Mouse (Mus musculus): ENCODE data around the gene Nmnat3. TPM values are rescaled to one million over a fixed set of nuclear protein-coding genes. Genes with fewer than 3 reads are reported as not detected.

Gene Nmnat3
- polyA plus RNA-seq, 1 experiment: 12.9 TPM

- under 1% methylated on average over 56 of the region's 56 CpGs for WGBS
Observed at GRCm38 (mm10) chr9:98296383-98297201, 9.4 kb downstream of the Nmnat3 start.

DNA sequence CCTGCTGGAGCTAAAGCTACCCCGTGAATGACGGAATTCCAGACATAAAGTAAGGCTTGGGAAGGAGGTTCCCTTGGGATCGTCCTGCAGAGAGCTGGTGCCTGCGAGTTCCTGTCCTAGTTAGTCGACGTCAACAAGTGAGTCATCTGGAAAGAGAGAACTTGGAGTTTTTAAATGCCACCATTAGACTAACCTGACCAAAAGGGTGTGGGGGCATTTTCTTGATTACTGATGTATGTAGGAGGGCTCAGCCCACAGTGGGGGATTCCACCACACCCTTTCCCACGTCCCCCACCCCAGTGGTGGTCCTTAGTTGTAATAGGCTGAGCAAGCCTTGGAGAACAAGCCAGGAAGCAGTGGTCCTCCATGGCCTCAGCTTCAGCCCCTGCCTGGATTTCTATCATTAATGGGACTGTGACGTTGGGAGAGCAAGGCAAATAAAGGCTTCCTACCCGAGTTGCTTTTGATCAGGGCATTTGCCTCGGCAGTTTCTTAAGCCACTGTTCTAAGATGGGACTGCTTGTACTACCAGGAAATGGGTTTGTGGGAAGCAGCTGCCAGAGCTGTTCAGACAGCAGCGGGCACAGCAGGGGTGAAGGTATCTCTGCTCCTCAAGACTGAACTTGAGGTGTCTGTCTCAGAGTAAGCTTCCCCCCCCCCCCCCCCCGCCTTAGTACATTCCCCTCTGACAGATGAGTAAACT lies 10.2 kb downstream of the Nmnat3 start:
- peaks cover 16% of the 10 kb centered on the region for H3K4me1 ChIP-seq (replicated peaks; ENCODE audit: control insufficient read depth, insufficient read depth, low read length)
- no peaks in the 10 kb centered on the region for H3K36me3 ChIP-seq (ENCODE audit: control insufficient read depth, insufficient read depth, low read length)
- peak; percentile 30 for DNase-seq
- TF ChIP-seq CTCF (IDR thresholded peaks at IDR 0.05; ENCODE audit: borderline replicate concordance, control insufficient read depth, extremely low read depth, insufficient read depth, low read length, poor library complexity) (no peak), POLR2A (IDR thresholded peaks at IDR 0.05; ENCODE audit: control insufficient read depth, extremely low read depth, insufficient read depth, low read length, poor library complexity) (no peak)
- peak overlapping the region; percentile 60 for H3K4me3 ChIP-seq (ENCODE audit: control insufficient read depth, insufficient read depth, low read length)
- 2% methylated on average over 12 of the region's 12 CpGs for WGBS
- H3K27me3 ChIP-seq (ENCODE audit: control insufficient read depth, insufficient read depth, low read length): no peaks in the 10 kb centered on the region
- peak overlapping the region; percentile 19 for H3K27ac ChIP-seq (ENCODE audit: control insufficient read depth, insufficient read depth, low read length)

More at GRCm38 (mm10) chr9:98296383-98297201, 9.4 kb downstream of the Nmnat3 start:
- TF ChIP-seq CTCF (IDR thresholded peaks at IDR 0.05; ENCODE audit: borderline replicate concordance, control insufficient read depth, extremely low read depth, insufficient read depth, low read length, poor library complexity) (no peak), POLR2A (IDR thresholded peaks at IDR 0.05; ENCODE audit: control insufficient read depth, extremely low read depth, insufficient read depth, low read length, poor library complexity) (peak; percentile 48; the same call in 1 of the 2 replicates)
- Histone ChIP-seq H3K36me3 (ENCODE audit: control insufficient read depth, insufficient read depth, low read length) (no peaks in the 10 kb centered on the region), H3K27ac (ENCODE audit: control insufficient read depth, insufficient read depth, low read length) (peak overlapping the region; percentile 19), H3K4me1 (replicated peaks; ENCODE audit: control insufficient read depth, insufficient read depth, low read length) (peaks cover 16% of the 10 kb centered on the region), H3K4me3 (ENCODE audit: control insufficient read depth, insufficient read depth, low read length) (peak overlapping the region; percentile 60), H3K27me3 (ENCODE audit: control insufficient read depth, insufficient read depth, low read length) (no peaks in the 10 kb centered on the region)
- DNase-seq: peak; percentile 92

GRCm38 (mm10) chr9:98297937-98298595 lies 10.8 kb downstream of the Nmnat3 start:
- no peaks in the 10 kb centered on the region for H3K36me3 ChIP-seq (ENCODE audit: control insufficient read depth, insufficient read depth, low read length)
- TF ChIP-seq POLR2A (IDR thresholded peaks at IDR 0.05; ENCODE audit: control insufficient read depth, extremely low read depth, insufficient read depth, low read length, poor library complexity) (no peak), CTCF (IDR thresholded peaks at IDR 0.05; ENCODE audit: borderline replicate concordance, control insufficient read depth, extremely low read depth, insufficient read depth, low read length, poor library complexity) (no peak)
- WGBS: 56% methylated on average over 6 of the region's 6 CpGs
- no peaks in the 10 kb centered on the region for H3K27me3 ChIP-seq (ENCODE audit: control insufficient read depth, insufficient read depth, low read length)
- peaks cover 16% of the 10 kb centered on the region for H3K4me1 ChIP-seq (replicated peaks; ENCODE audit: control insufficient read depth, insufficient read depth, low read length)
- H3K27ac ChIP-seq (ENCODE audit: control insufficient read depth, insufficient read depth, low read length): no peak overlapping the region
- no peak overlapping the region for H3K4me3 ChIP-seq (ENCODE audit: control insufficient read depth, insufficient read depth, low read length)
- DNase-seq: no peak

- no peak overlapping the region for H3K27ac ChIP-seq (ENCODE audit: control insufficient read depth, insufficient read depth, low read length)
- DNase-seq: no peak
- TF ChIP-seq CTCF (IDR thresholded peaks at IDR 0.05; ENCODE audit: borderline replicate concordance, control insufficient read depth, extremely low read depth, insufficient read depth, low read length, poor library complexity): no peak
- TF ChIP-seq POLR2A (IDR thresholded peaks at IDR 0.05; ENCODE audit: control insufficient read depth, extremely low read depth, insufficient read depth, low read length, poor library complexity): no peak
- H3K36me3 ChIP-seq (ENCODE audit: control insufficient read depth, insufficient read depth, low read length): no peaks in the 10 kb centered on the region
- no peak overlapping the region for H3K4me3 ChIP-seq (ENCODE audit: control insufficient read depth, insufficient read depth, low read length)
- peaks cover 16% of the 10 kb centered on the region for H3K4me1 ChIP-seq (replicated peaks; ENCODE audit: control insufficient read depth, insufficient read depth, low read length)
- no peaks in the 10 kb centered on the region for H3K27me3 ChIP-seq (ENCODE audit: control insufficient read depth, insufficient read depth, low read length)
- 16% methylated on average over 3 of the region's 3 CpGs for WGBS
Observed at GRCm38 (mm10) chr9:98298761-98299160, 11.5 kb downstream of the Nmnat3 start.

- no peaks in the 10 kb centered on the region for H3K36me3 ChIP-seq (ENCODE audit: control insufficient read depth, insufficient read depth, low read length)
- no peak overlapping the region for H3K27ac ChIP-seq (ENCODE audit: control insufficient read depth, insufficient read depth, low read length)
- no peak overlapping the region for H3K4me3 ChIP-seq (ENCODE audit: control insufficient read depth, insufficient read depth, low read length)
- peaks cover 16% of the 10 kb centered on the region for H3K4me1 ChIP-seq (replicated peaks; ENCODE audit: control insufficient read depth, insufficient read depth, low read length)
- TF ChIP-seq CTCF (IDR thresholded peaks at IDR 0.05; ENCODE audit: borderline replicate concordance, control insufficient read depth, extremely low read depth, insufficient read depth, low read length, poor library complexity) (no peak), POLR2A (IDR thresholded peaks at IDR 0.05; ENCODE audit: control insufficient read depth, extremely low read depth, insufficient read depth, low read length, poor library complexity) (no peak)
- DNase-seq: no peak
- H3K27me3 ChIP-seq (ENCODE audit: control insufficient read depth, insufficient read depth, low read length): no peaks in the 10 kb centered on the region
- 87% methylated on average over 7 of the region's 7 CpGs for WGBS
Observed at GRCm38 (mm10) chr9:98299235-98299634, 12.0 kb downstream of the Nmnat3 start.

GRCm38 (mm10) chr9:98300582-98300981 lies 13.3 kb downstream of the Nmnat3 start:
- no peaks in the 10 kb centered on the region for H3K27me3 ChIP-seq (ENCODE audit: control insufficient read depth, insufficient read depth, low read length)
- H3K4me3 ChIP-seq (ENCODE audit: control insufficient read depth, insufficient read depth, low read length): no peak overlapping the region
- peaks cover 16% of the 10 kb centered on the region for H3K4me1 ChIP-seq (replicated peaks; ENCODE audit: control insufficient read depth, insufficient read depth, low read length)
- TF ChIP-seq CTCF (IDR thresholded peaks at IDR 0.05; ENCODE audit: borderline replicate concordance, control insufficient read depth, extremely low read depth, insufficient read depth, low read length, poor library complexity): no peak
- no peak for TF ChIP-seq POLR2A (IDR thresholded peaks at IDR 0.05; ENCODE audit: control insufficient read depth, extremely low read depth, insufficient read depth, low read length, poor library complexity)
- H3K36me3 ChIP-seq (ENCODE audit: control insufficient read depth, insufficient read depth, low read length): no peaks in the 10 kb centered on the region
- H3K27ac ChIP-seq (ENCODE audit: control insufficient read depth, insufficient read depth, low read length): no peak overlapping the region
- WGBS: 92% methylated on average over 7 of the region's 7 CpGs
- DNase-seq: no peak
